Mouse (Mus musculus) megakaryocyte-erythroid progenitor cell, adult 5-6 weeks (primary cell): ENCODE measurements around the gene Baiap2. TPM values are rescaled to one million over a fixed set of nuclear protein-coding genes. Genes with fewer than 3 reads are reported as not detected.
A peak's percentile ranks its signal among the peaks of the same experiment; 100 is the strongest.

Source experiments
- ATAC-seq: replicated peaks from 2 replicates; pipeline ENCODE4 v1.8.0; 2016; ENCODE audit warnings: mild to moderate bottlenecking, inconsistent platforms; ENCODE audit not compliant: severe bottlenecking, poor library complexity, low FRiP score, low TSS enrichment
- total RNA-seq, 2 experiments: library from RNA; stranded (forward) in 1 of 2; stranded (reverse) in 1 of 2; fragments of 200-1000, 215-1000 nt in 1 of 2; fragments of >200 nt in 1 of 2; fragmentation: Nextera tagmentation in 1 of 2; gene quantifications; 2 replicates each; pipeline ENCODE4 v1.2.3; 2014 to 2017

The Baiap2 gene
- total RNA-seq, 2 experiments from 2014 or later = 2.3 to 17.7 TPM

- ATAC-seq = no peak
Observed at GRCm38 (mm10) chr11:120005434-120006317, 63.1 kb downstream of the Baiap2 start.

GRCm38 (mm10) chr11:120007496-120008080, 65.0 kb downstream of the Baiap2 start:
- no peak for ATAC-seq

- ATAC-seq = no peak
Observed at GRCm38 (mm10) chr11:120008501-120008900, 65.9 kb downstream of the Baiap2 start.

- no peak for ATAC-seq
Observed at GRCm38 (mm10) chr11:120008956-120009355, 66.4 kb downstream of the Baiap2 start.

GRCm38 (mm10) chr11:120009937-120010336, 67.4 kb downstream of the Baiap2 start:
- no peak for ATAC-seq

- ATAC-seq = no peak
Observed at GRCm38 (mm10) chr11:120011114-120011760, 68.7 kb downstream of the Baiap2 start.

- ATAC-seq = no peak
Observed at GRCm38 (mm10) chr11:120011761-120012560, 69.4 kb downstream of the Baiap2 start.

- no peak for ATAC-seq
Observed at GRCm38 (mm10) chr11:120012702-120013101, 70.1 kb downstream of the Baiap2 start.

GRCm38 (mm10) chr11:120013174-120013711, 70.7 kb downstream of the Baiap2 start:
- peak; percentile 71 for ATAC-seq

- ATAC-seq = no peak
Observed at GRCm38 (mm10) chr11:120014758-120015157, 72.2 kb downstream of the Baiap2 start.

GRCm38 (mm10) chr11:120017011-120017410, 74.4 kb downstream of the Baiap2 start:
- ATAC-seq = no peak

- ATAC-seq = no peak
Observed at GRCm38 (mm10) chr11:120019542-120020440, 77.2 kb downstream of the Baiap2 start.

GRCm38 (mm10) chr11:120021367-120021766, 78.8 kb downstream of the Baiap2 start:
- no peak for ATAC-seq

GRCm38 (mm10) chr11:120022216-120022615, 79.7 kb downstream of the Baiap2 start:
- ATAC-seq = no peak

- ATAC-seq = no peak; the same call in 1 of the 2 replicates
Observed at GRCm38 (mm10) chr11:120022841-120023240, 80.3 kb downstream of the Baiap2 start.

- no peak for ATAC-seq
Observed at GRCm38 (mm10) chr11:120026941-120027340, 84.4 kb downstream of the Baiap2 start.

GRCm38 (mm10) chr11:120028319-120029092, 85.9 kb downstream of the Baiap2 start:
- no peak for ATAC-seq
